Mouse (Mus musculus) cerebellum, postnatal 25 days (tissue): ENCODE results near the gene Fzd7.
"Not testable (repeated sequence)": the region's sequence is repeated elsewhere in the genome, so short reads cannot be mapped to it uniquely, and the experiment has no call there.

Source experiments
- DNase-seq, 2 experiments: peaks; one replicate each; pipeline ENCODE4 v3.0.0; 2021; ENCODE audit warnings: mixed read lengths in 2 of 2

Fzd7 gene

DNA sequence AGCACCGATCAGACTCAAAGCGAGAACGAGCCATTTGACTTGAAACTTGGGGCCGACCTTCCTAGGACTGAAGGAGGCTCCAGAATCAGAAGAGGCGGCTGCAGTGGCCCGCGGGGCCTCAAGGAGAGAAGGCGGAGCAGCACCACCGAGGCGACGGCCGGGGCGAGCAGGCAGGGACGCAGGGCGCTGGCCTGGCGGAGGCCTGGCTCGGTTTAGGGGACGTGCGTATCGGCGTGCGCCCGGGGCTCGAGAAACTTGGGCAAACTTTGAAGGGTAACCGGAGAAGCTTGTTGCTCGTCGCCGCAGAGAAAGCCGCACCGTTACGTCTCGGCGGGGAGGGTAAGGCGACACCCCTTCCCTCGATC lies at the start of gene Fzd7:
Gene Fzd7, plus strand, starts transcription at position 94 of the 365 bp plus-strand sequence.
- peak in 1 of 2 experiments; percentile 72 for DNase-seq

DNA sequence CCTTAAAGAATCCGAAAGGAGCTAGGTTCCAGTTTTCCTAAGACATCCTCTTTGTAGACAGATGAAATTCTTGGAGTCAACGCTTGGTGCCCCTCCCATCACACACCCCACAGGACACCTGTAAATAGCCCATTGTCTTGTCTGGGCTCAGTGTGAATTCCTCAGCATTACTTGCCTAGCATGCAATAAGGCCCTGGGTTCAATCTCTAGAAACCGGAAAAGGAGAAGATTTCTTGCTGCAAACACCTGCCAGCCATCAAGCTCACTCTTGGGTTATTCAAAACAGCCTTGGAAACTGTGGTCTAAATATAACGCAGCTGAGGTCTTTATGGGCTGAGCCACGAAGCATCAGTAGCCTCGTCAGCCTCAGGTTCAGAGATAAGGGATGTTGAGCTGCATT lies 48.9 kb upstream of the Fzd7 start:
- DNase-seq: no peak

DNA sequence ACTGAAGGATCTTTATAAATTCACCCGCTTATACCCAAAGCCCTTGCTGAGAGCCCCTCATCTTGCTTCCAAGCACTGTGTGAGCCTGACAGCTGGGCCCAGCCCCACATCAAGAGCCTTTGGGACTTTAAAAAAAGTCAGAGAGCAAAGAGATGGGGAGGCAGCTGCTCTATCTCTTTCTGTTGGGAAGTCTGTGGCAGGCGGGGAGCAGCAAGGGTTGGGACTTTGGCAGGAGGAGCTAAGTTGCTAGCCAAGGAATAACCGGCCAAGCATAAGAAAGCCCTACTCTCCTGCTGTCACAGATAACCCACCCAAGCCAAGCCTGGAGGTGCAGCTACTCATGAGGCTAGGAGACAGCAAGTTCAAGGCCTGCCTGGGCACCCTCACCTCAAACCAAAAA lies 48.2 kb upstream of the Fzd7 start:
- DNase-seq: peak; percentile 78 to 82

DNA sequence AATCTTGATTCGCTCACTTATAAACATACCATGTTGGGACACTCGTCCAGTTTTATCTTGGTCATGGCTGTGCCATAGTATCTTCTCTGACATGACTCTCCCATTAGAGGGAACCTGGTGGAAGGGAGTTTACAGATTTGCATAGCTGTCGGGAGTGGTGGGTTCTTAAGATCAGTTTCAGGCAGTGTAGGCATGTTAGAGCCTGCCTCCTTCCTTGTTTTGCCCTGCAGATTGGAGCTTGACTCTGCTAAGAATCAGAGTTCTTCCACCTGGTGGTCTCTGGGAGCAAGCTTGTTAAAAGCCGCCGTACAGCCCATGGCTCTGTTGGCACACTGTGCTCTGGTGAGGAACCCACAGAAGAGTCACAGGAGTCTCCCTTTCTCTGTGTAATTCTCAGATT lies 47.0 kb upstream of the Fzd7 start:
- no peak for DNase-seq

DNA sequence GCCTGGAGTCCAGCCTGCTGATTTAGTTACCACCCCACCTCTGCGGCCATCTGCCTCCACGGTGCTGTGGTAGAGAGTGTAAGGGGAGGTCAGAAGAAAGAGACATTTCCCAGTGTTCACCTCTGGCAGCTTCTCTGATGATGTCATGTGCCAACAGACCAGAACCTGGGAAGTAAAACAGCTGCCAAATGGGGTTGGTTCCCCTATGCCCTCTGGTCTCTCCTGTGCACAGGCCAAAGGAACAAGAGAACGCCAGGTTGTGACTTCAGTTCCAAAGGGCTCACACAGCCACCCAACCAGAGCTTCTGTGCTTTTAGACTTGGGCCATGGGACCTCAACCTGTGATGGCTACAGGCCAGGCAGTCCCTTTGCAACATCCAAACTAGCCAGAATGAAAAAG lies 45.9 kb upstream of the Fzd7 start:
- no peak for DNase-seq

DNA sequence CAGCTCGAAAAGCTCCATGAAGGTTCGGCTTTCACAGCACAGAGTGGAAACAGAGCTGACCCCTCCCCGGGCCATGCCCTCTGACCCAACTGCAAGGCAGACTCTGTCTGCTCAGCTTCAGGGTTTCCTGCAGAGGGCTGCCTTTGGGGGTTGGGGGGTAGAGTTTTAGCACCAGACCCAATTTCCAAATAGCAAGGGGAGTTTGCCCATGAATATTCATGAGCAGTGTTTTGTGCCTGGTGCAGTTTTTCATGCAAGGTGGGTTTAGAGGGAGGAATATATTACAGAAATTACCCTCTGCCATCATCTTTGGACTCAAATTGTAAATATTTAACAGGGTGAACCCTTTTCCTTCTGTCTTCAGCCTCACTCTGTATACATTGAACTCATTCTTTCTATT lies 44.3 kb upstream of the Fzd7 start:
- DNase-seq: no peak

DNA sequence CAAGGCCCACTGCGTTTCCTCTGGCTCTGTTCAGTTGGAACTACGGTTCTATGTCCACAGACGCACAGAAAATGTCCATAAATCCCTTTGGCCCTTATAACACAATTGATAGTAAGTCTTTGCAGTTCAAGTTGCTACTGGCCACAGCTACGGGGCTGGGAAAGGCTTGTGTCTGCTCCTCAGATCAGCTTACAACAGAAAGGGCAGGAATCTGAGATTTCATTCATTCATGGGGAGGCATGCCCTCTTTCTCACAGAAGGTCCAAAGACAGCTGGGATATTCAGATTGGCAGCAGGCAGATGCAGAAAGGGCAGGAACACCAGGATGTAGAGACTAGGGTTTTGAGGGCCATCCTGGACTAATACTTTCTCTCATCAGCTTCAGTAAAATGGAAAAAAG lies 43.9 kb upstream of the Fzd7 start:
- DNase-seq: no peak

DNA sequence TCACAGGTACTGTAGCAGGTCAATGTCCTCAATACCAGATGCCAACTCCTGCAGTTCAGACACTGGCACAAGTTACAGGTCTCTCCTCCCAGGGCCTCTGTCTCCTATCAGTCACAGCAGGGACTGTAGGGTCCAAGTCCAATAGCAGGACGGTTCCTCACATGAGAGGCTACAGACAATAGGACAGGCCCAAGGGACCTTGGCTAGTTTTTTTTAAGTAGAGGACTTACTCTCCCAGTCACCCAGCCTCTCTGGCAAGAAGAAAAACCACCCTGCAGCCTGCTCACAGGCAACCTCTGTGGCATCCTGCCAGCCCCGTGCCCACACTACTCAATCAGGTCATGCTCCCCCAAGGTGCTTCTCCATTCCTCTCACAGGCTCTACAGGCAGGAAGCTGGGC lies 43.0 kb upstream of the Fzd7 start:
- DNase-seq: peak in 1 of 2 experiments; percentile 63

DNA sequence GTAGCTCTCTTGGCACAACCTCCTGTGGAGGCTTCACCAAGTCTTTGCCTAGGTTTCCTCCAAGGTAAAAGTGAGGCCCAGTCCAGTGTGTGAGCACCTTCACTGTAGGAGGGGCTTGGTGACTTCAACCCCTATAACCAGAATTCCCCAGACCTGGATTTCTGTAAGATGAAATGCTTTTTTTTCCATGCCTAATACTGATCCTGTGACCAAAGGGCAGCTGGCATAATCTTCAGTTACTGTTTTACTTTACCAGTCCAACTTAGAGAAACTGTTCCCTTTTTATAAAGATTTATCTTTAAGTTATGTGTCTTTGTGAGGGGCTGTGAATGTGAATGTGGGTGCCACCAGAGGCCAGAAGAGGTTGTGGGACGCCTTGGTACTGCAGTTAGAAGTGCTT lies 42.3 kb upstream of the Fzd7 start:
- DNase-seq: no peak

DNA sequence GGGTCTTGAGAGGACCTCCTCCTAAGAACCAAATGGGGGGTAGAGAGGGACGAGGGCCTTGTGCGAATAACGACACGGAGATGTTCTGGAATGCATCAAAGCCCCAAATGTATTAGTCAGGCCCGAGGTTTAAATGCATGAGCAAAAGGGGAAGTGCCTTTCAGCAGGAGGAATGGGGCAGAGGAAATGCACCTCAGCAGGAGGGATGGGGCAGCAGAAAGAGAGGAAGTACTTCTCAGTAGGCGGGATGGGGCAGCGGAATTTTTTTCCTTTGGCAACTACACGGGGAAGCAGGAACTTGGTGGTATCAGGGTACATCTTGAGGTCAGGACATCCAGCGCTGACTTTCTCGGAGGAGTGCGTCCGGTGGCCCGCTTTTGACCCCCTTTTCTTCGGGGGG lies 39.5 kb upstream of the Fzd7 start:
- not testable (repeated sequence) for DNase-seq

DNA sequence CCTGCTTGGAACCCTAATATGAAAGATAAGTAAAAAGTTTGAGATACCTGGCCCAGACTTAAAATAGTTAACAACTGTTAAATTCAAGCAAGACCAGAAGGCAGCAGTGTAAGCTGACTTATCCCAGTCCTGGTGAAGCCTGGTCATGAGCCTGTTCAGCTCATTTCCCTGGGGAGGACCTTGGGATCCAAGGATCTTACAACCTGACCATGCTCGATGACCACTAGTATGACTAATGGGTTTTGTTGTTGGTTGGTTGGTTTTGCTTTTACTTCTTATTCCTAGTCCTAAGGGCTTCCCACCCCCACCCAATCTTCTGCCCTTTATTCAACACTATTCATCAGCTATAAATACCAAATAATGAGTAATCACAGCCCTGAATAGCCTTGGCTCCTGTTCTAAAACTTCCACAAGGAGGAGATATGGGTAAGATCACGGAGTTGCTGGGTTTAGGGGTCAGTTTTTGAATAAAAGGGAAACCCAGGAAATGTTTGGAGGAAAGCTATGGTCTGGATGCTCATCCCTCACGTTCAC lies 38.0 kb upstream of the Fzd7 start:
- no peak for DNase-seq

DNA sequence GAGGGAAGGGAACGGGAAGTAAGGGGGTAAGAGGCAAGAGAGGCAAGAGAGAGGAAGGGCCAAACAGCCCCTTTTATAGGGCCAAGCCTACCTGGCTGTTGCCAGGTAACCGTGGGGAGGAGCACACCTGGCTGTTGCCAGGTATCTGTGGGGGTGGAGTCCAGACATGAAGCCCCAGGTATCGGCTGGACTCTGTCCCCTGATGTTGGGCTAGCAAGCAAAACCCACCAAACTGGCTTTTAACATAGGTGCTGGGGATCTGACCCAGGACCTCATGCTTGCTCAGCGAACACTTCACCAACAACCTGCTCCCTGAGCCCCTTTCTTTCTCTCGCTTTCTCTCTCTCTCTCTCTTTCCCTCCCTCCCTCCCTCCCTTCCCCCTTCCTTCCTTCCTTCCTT lies 37.0 kb upstream of the Fzd7 start:
- no peak for DNase-seq

DNA sequence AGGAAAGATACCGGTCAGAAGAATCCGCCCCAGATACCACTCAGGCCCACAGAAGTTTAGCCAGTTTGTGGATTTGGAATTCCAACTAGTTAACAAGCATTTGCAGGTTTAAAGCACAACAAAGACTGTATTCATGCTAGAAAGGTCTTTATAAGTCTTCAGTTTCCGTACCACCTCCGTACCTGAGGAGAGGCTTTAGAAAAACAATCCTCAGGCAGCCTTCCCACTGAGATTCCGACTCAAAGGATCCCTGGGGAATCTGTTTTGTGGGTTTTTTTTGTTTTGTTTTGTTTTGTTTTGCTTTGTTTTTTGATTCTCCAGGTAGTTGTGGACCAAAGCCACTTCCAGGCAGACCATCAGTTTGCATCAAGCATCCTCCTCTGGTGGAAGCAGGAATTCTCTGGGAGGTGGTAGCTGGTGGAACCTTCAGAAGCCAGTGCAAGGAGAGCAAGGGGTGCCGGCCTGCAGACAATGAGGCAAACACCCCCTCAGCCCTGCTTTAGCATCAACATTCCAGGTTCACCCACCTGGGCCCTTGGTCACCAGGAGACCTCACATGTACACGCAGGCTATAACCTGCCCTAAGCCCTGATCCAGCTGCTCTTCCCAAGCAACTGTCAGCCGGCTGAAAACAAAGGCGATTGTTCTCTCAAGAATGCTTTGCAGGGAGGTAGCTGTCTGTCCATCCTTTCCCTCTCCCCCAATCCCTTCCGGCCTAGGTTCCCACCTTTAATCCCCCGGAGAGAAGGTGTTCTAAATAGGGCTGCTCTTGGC lies 33.5 kb upstream of the Fzd7 start:
- no peak for DNase-seq

DNA sequence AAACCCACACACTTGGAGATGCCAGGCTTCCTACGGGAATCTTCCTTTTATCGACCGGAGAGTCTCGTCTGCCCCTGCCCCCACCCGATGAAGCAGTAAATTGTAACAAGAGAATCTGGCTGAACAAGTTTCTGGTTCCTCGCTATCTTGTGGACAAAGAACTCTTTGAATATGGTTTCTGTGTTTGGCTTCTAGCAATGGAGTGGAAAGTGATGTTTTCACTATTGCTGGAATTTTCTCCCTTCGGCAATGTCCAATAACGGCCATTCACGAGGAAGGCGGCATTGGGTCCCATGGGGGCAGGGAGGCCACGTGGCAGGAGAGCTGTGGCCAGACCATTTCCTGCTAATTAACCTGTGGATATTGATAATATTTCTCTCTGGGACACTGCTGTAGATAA lies 32.8 kb upstream of the Fzd7 start:
- DNase-seq: no peak

DNA sequence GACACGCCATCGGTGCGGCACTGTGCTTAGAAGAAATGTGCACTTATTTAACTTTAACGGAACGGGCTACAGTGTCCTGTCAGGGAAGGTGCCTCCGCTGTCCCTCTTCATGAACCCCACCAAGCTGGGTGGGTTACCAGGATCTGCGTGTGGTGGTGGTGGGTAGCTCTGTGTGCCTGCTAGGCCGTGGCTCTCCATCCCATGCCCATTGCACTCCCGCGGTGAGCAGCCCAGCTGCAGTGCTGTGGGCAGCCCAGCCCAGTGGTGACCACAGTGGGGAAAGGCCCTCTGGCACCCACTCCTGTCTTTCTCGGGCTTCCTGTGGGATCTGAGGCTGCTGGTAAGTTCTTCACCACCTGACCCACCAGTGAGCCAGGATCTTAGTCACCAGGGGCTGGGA lies 31.3 kb upstream of the Fzd7 start:
- no peak for DNase-seq

DNA sequence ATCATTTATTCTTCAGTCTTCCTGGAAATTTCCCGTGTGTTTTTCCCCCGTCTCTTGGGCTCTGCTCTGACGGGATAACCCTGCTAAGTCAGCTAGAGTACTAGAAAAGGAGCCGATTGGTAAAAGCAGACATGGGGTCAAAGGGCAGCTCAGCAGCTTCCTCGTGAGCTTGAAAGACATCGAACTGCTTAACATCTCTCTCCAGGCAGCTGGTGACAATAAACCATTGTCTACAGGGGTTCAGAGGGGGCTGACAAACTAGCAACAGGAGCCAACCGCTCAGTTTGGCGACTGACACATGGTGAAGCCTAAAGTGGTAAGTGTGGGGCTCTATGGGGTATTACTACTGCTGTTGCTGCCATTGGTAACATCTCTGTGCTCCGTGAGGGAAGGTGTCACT lies 30.6 kb upstream of the Fzd7 start:
- DNase-seq: no peak

DNA sequence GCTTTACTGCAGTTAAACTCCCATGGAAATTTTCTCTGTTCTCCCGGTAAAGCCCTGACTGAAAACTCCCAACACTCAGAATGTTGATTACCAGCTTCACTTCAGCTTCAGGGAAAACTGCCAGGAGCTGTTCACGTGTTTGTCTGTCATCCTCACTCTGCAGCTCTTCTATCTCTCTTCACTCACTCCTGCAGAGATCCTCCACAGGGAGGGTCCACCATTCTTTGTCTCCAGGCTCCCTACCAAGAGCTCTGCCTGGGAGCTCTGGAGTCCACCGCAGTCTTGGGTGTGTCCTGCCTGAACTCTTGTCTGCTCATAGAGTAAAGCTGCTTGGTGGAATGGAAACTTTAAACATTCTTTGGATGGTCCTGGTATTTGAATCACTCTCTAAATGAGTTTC lies 25.4 kb upstream of the Fzd7 start:
- no peak for DNase-seq

DNA sequence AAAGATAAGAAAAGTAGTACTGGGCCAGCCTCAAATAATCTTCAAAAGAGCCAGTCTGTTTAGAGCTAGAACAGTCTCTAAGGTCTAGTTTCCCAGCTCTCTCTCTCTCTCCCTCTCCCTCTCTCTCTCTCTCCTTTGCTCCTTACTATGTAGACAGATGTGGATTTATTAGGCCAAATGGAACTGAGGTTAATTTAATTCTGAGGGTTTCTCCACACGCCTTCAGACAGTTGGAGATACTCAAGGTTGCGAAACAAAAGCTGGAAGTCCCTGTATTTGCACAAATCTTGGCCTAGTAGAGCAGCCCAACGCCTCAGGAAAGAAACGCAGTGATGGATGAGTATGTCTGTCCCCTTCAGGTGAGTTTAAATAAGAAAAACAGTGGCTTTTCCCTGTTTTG lies 24.4 kb upstream of the Fzd7 start:
- DNase-seq: no peak

DNA sequence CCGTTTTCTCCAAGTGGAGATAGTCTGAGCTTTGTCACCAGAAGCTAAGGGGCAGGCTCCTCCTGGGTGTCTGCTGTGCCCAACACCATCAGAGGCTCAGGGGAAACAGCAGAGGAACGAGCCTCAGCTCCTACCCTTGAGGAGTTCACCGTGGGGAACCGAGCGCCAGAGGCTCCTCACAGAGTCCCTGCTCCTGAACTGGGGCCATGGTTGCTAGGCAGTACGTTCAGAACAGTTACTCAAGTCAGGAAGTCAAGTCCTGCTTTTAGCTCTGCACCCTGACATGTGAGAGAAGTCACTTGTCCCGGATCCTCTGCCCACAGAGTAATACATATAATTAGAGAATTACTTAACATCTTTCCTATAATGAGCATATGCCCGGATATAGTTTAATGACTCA lies 23.3 kb upstream of the Fzd7 start:
- no peak for DNase-seq

DNA sequence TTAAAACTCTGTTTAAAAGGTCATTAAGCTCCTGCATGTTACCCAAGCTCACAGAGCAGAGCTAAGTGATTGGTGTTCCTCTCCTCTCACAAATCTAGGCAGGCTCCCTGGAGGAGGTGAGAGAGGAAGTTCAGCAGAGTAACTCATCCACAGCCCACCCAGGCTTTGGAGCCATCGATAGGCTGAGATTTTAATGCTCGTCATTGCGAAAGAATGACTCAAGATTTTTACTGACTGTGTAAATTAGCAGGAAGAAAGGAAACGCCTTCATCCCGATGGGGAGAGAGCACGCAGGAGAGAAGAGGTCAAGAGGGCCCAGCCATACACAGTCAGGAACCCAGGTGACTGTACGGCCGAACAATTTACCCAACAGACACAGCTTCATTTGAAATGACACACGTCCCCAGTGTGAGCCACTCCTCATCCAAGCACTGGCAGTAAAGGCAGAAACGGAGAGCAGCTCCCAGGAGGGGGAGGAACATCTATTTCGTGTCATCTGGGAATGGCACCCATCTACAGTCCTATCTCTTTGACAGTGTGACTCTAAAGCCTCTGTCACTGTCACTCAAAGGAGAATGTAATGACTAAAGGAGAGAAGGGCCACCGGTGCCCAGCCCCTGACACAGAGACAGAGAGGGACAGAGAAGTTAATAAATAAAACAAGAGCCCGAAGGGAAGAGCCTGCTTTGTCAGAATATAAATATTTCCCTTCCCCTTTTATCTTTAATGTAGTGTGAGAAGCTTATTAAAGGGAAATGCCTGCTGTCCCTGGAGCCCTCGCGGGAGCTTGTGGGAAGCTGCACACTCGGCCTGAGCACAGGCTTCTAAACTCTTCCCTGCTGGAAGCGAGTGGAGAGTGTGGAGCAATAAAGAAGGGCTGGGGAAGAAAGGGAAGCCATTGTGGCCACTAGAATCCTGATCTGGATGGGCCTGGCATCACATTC lies 17.3 kb upstream of the Fzd7 start:
- no peak for DNase-seq

DNA sequence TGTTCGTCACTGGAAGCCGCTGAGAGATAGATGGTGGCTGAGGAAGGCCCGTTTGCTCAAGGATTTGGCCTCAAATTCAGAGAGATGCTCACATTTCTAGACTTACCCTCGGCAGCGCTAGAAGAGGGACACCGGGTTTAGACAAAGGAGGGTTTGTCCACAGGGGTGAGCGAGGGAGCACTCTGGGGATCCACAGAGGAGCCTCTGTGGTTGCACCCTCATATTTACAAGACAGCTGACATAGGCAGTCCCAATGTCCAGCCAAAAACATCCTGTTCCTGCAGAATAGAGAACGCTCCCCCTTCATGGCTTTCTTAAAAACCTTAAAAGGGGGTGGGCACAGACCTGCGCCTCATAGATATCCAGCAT lies 16.6 kb upstream of the Fzd7 start:
- DNase-seq: no peak

DNA sequence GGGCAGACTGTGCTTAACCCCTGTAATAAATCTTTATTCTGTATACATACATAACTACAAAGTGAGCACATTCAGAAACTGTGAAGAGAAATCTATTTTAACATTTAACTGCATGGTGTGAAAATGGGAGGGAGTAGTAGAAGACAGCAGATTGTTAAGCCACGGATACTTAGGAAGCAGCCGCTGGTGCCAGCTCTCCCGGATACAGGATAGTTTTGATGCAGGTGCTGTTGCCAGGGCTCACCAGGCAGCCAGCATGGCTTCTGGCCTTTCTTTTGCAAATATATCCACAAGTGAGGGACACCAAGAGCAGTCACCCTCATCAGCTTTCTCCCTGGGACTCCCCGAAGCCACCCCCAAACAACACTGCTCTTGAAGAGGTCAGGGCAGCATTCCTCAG lies 13.1 kb upstream of the Fzd7 start:
- peak; percentile 75 to 79 for DNase-seq

DNA sequence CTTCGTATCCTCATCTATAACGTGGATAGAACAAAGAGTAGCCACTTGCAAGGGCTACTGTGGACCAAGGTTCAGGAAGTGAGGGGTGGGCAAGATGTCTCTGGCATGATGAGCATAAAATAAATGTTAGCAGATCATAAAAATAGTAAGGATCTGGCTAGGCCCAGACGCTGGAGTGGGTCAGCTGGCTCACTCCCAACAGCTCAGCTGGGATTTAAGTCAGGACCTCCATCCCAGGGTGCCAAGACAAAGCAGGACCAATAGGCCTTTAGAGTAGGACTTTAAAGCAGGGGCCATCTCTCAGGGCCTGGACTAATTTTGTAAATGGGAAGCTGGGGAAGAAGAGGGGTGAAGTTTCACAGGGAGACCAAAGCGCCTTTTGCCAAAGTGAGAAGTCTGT lies 11.5 kb upstream of the Fzd7 start:
- no peak for DNase-seq
